Mouse (Mus musculus) stomach, embryonic 16.5 days (tissue): ENCODE measurements around the gene Adgrl3. TPM values are rescaled to one million over a fixed set of nuclear protein-coding genes. Genes with fewer than 3 reads are reported as not detected.

ENCODE experiments used
- ATAC-seq: fragments of 200-750 bp; cut with Nextera tagmentation; 2 replicates; pipeline ENCODE4 v1.8.0; 2017; ENCODE audit warnings: moderate number of reproducible peaks, moderate TSS enrichment; ENCODE audit not compliant: insufficient read depth, low FRiP score
- H3K27ac ChIP-seq: fragments of 300-500 bp; sonication (generic); 2 replicates; pipeline ENCODE4 v1.5.1; 2014; ENCODE audit warnings: low read length
- H3K27me3 ChIP-seq: fragments of 300-500 bp; sonication (generic); 2 replicates; pipeline ENCODE4 v1.6.1; 2014; ENCODE audit warnings: low read length, control low read depth, mixed read lengths; ENCODE audit not compliant: control insufficient read depth, insufficient read depth
- H3K36me3 ChIP-seq: fragments of 300-500 bp; sonication (generic); 2 replicates; pipeline ENCODE4 v1.6.1; 2014; ENCODE audit warnings: low read length; ENCODE audit not compliant: control insufficient read depth, insufficient read depth
- H3K4me1 ChIP-seq: fragments of 300-500 bp; sonication (generic); 2 replicates; pipeline ENCODE4 v1.6.1; 2014; ENCODE audit warnings: low read length, control low read depth, mixed read lengths; ENCODE audit not compliant: control insufficient read depth, insufficient read depth
- H3K4me2 ChIP-seq: fragments of 300-500 bp; sonication (generic); 2 replicates; pipeline ENCODE4 v1.6.1; 2014; ENCODE audit warnings: low read depth, low read length, mixed read lengths
- H3K4me3 ChIP-seq: fragments of 300-500 bp; sonication (generic); replicated peaks from 2 replicates; pipeline ENCODE4 v1.5.1; 2014; ENCODE audit warnings: mild to moderate bottlenecking, low read length
- H3K9ac ChIP-seq: fragments of 300-500 bp; sonication (generic); 2 replicates; pipeline ENCODE4 v1.6.1; 2014; ENCODE audit warnings: low read length
- H3K9me3 ChIP-seq: fragments of 300-500 bp; sonication (generic); replicated peaks from 2 replicates; pipeline ENCODE4 v1.6.1; 2016; ENCODE audit warnings: low read length, control low read depth; ENCODE audit not compliant: control insufficient read depth
- WGBS: fragments of 180-500 bp; shearing (Covaris S2); extraction: QIAGEN DNeasy Blood & Tissue Kit; methylation state at CpG from one replicate; pipeline ENCODE4 v1.1.7; 2014; 5-methylcytosine and 5-hydroxymethylcytosine counted together
- polyA plus RNA-seq: library from polyadenylated mRNA; unstranded; fragments of >200 nt; fragmentation: Nextera tagmentation; extraction: Ambion mirVana; gene quantifications from 2 replicates; pipeline ENCODE4 v1.2.1, GENCODE M21; 2015

Gene Adgrl3
- polyA plus RNA-seq, 1 experiment from 2014 or later: 17.0 TPM

DNA sequence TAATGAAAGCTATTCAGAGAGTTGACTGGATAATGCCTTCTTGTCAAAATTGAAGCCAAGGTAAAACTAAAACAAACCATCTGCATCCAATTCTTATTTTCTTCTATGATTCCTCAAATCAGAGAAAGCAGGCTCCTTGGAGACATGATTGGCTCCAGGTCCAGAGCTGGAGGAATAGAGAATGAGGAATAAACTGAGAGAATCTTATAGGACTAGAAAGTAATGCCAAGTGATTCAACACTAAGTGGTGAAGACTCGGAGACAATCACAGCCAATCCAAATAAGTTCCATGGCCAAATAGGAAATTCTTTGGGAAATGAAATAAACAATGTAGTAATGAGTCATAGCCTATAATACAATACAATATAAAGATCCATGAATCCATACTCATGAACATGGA lies 585.7 kb downstream of the Adgrl3 start:
- Histone ChIP-seq H3K36me3 (no peaks in the 10 kb centered on the region), H3K4me3 (no peak overlapping the region), H3K4me2 (no peak overlapping the region), H3K4me1 (no peaks in the 10 kb centered on the region), H3K9me3 (no peaks in the 10 kb centered on the region), H3K27me3 (no peaks in the 10 kb centered on the region), H3K27ac (no peak overlapping the region), H3K9ac (no peak overlapping the region)
- no peak for ATAC-seq
- 62% methylated on average over 1 of the region's 1 CpGs for whole genome bisulfite sequencing

DNA sequence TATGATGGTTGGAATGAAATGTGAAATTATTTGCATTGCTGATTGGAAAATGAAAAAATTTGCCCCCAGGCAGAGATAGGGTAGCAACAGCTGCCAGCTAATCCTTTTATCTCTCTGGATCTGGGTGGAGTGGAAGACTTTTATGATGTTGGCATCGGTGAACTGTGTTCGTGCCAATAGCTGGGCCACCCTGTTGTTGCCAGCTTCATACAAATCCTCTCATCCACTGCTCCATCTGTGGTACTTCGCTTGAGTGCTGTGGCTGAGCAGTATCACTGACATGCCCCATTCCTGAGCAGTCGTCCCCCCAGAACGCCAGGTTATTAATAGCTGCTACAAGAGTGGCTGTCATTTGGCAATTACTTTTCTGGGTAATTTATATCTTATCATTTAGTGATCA lies 590.3 kb downstream of the Adgrl3 start:
- ATAC-seq: no peak
- Histone ChIP-seq H3K27ac (no peak overlapping the region), H3K27me3 (no peaks in the 10 kb centered on the region), H3K9ac (no peak overlapping the region), H3K9me3 (no peaks in the 10 kb centered on the region), H3K4me2 (no peak overlapping the region), H3K36me3 (no peaks in the 10 kb centered on the region), H3K4me3 (no peak overlapping the region), H3K4me1 (no peaks in the 10 kb centered on the region)
- 62% methylated on average over 5 of the region's 5 CpGs for WGBS

DNA sequence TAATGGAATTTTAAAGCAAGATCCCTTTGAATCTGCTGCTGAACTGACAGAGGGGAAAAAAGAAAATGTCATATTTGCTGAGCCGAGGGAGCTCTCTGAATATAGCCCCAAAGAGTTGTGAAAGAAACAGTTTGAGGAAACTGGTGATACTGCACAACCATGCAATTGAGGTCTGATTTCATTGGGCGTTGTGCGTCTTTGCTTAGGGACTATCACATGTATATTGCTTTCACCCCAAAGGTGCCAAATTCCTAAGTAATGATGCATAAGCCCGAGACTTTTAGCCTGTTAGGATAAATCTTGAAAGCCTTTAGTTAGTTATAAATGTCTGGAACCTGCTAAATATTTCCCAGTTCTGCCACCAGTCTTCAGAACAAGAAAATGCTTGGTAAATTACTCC lies 594.7 kb downstream of the Adgrl3 start:
- Histone ChIP-seq H3K4me2 (no peak overlapping the region), H3K4me1 (no peaks in the 10 kb centered on the region), H3K4me3 (no peak overlapping the region), H3K27me3 (no peaks in the 10 kb centered on the region), H3K27ac (no peak overlapping the region), H3K9me3 (no peaks in the 10 kb centered on the region), H3K36me3 (no peaks in the 10 kb centered on the region), H3K9ac (no peak overlapping the region)
- ATAC-seq: no peak
- WGBS: 59% methylated on average over 4 of the region's 4 CpGs

GRCm38 (mm10) chr5:81621106-81621505 lies 601.2 kb downstream of the Adgrl3 start:
- WGBS: 70% methylated on average over 5 of the region's 5 CpGs

DNA sequence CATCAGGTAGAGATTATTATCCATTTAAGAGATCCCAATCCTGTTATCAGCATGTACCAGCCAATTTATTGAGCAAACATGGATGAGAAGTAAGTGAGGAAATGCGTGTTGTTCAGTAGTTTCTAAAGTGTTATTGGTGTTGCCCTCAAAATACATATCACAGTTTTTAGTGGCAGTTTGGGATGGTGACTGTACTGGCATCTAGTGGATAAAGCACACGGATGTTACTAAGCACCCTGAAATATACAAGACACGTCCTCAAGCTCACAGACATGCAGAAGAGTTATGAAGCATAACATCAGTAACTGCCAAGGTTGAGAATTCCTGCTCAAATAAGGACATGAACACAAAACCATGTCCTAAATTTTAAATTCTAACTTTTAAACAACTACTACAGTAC lies 601.8 kb downstream of the Adgrl3 start:
- Histone ChIP-seq H3K27ac (no peak overlapping the region), H3K4me2 (no peak overlapping the region), H3K4me1 (no peaks in the 10 kb centered on the region), H3K27me3 (no peaks in the 10 kb centered on the region), H3K9me3 (no peaks in the 10 kb centered on the region), H3K36me3 (no peaks in the 10 kb centered on the region), H3K4me3 (no peak overlapping the region), H3K9ac (no peak overlapping the region)
- no peak for ATAC-seq
- 63% methylated on average over 3 of the region's 3 CpGs for WGBS

More at GRCm38 (mm10) chr5:81621106-81621505, 601.2 kb downstream of the Adgrl3 start:
- Histone ChIP-seq H3K4me1 (no peaks in the 10 kb centered on the region), H3K36me3 (no peaks in the 10 kb centered on the region), H3K4me2 (no peak overlapping the region), H3K4me3 (no peak overlapping the region), H3K9ac (no peak overlapping the region), H3K9me3 (no peaks in the 10 kb centered on the region), H3K27ac (no peak overlapping the region), H3K27me3 (no peaks in the 10 kb centered on the region)
- no peak for ATAC-seq

- Histone ChIP-seq H3K4me1 (no peaks in the 10 kb centered on the region), H3K27ac (no peak overlapping the region), H3K9ac (no peak overlapping the region), H3K36me3 (no peaks in the 10 kb centered on the region), H3K27me3 (no peaks in the 10 kb centered on the region), H3K4me3 (no peak overlapping the region), H3K4me2 (no peak overlapping the region), H3K9me3 (no peaks in the 10 kb centered on the region)
- no peak for ATAC-seq
- WGBS: 57% methylated on average over 1 of the region's 1 CpGs
Measured at GRCm38 (mm10) chr5:81623846-81624245, 603.9 kb downstream of the Adgrl3 start.

GRCm38 (mm10) chr5:81636169-81636568 lies 616.2 kb downstream of the Adgrl3 start:
- Histone ChIP-seq H3K9ac (no peak overlapping the region), H3K4me1 (no peaks in the 10 kb centered on the region), H3K27me3 (no peaks in the 10 kb centered on the region), H3K4me2 (no peak overlapping the region), H3K27ac (no peak overlapping the region), H3K9me3 (no peaks in the 10 kb centered on the region), H3K36me3 (no peaks in the 10 kb centered on the region), H3K4me3 (no peak overlapping the region)
- no peak for ATAC-seq
- 68% methylated on average over 2 of the region's 2 CpGs for WGBS

DNA sequence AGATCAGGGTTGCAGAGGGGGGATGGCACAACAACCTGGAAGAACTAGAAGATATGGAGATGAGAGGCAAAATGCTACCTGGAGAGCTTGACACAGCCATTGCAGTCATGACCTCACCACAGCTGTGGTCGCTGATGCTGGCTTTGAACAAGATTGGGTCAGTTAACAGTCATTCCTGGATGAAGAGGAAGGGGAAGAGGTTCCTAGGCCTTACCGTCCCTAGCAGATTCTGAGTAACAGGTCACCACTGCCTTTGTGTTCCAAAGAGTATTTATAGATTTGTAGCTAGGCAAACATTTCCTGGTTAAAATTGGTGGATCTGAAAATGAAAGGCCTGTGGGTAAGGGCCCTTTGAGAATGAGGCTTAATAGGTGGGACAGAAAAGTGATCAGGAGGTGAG lies 618.5 kb downstream of the Adgrl3 start:
- WGBS: 89% methylated on average over 2 of the region's 2 CpGs
- Histone ChIP-seq H3K27ac (no peak overlapping the region), H3K27me3 (no peaks in the 10 kb centered on the region), H3K36me3 (no peaks in the 10 kb centered on the region), H3K4me1 (no peaks in the 10 kb centered on the region), H3K9me3 (no peaks in the 10 kb centered on the region), H3K4me3 (no peak overlapping the region), H3K9ac (no peak overlapping the region), H3K4me2 (no peak overlapping the region)
- no peak for ATAC-seq

DNA sequence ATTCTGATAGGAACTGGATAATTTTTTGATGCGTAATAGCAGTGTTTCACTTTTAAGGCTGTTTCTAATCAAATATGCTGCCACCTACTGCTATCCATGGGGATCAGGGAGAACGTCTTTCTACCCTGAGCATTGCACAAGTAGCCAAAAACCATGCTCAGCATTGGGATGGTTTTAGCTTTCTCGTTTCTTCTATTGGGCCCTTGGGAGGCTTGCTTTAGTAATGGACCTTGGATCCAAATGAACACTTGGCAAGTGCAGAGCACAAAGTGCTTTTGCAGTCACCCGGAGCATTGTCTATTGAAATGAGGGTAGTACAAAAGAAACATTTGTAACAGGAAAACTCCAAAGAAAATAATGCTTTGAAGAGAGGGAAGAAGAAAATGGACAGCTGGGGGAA lies 620.2 kb downstream of the Adgrl3 start:
- Histone ChIP-seq H3K27ac (no peak overlapping the region), H3K4me3 (no peak overlapping the region), H3K9me3 (no peaks in the 10 kb centered on the region), H3K4me1 (no peaks in the 10 kb centered on the region), H3K27me3 (no peaks in the 10 kb centered on the region), H3K36me3 (no peaks in the 10 kb centered on the region), H3K9ac (no peak overlapping the region), H3K4me2 (no peak overlapping the region)
- no peak for ATAC-seq
- 77% methylated on average over 4 of the region's 4 CpGs for WGBS

DNA sequence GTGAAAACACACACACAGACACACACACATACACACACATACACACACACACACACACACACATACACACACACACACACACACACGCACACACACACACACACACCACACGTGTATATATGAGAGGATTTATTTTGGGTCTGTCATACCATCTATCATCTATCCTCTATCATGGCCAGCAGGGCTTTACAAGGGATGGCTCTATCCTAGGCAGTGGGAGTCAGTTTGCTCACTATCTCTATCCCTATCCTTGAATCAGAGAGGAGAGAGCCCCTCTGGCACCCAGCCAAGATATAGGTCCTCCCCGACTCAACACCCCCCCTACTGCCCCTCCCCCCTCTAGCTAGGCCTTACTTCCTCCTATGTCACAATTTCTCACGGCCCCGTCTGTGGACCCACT lies 625.6 kb downstream of the Adgrl3 start:
- no peak overlapping the region for H3K4me2 ChIP-seq

More for the DNA sequence above, 625.6 kb downstream of the Adgrl3 start:
- H3K9me3 ChIP-seq: no peaks in the 10 kb centered on the region
- H3K27me3 ChIP-seq: no peaks in the 10 kb centered on the region
- WGBS: 73% methylated on average over 5 of the region's 5 CpGs
- H3K4me1 ChIP-seq: no peaks in the 10 kb centered on the region
- no peak for ATAC-seq
- H3K27ac ChIP-seq: no peak overlapping the region
- H3K36me3 ChIP-seq: no peaks in the 10 kb centered on the region
- H3K9ac ChIP-seq: no peak overlapping the region
- H3K4me3 ChIP-seq: no peak overlapping the region
